In the genomic region with DNA sequence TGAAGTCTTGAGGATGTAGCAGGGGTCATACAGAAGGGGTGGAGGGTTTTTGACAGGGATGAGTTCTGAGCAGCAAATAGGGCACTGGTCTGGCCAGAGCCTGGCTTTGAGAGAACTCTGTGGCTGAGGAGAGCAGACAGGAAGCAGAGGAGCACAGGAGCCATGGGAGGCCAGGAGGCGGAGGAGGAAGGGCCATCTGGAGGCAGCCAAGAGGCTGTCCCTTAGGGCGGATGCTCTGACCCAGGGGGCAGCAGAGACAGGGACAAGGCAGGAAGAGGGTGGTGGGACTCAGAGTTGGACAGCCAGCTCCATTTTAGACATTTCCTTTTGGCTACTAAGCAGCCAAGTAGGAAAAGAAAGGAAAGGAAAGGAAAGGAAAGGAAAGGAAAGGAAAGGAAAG, we compare ENCODE assay signal across 10 mouse cellular contexts. TPM values are rescaled to one million over a fixed set of nuclear protein-coding genes. Genes with fewer than 3 reads are reported as not detected.
DNase-seq lines count a peak whose midpoint lies in the region; TF ChIP-seq lines count a peak whose summit lies in the region.
"Had no signal": no experiment of that assay in that cellular context is flagged by ENCODE, and none has a peak within 500 bp of the region (broad histone marks: within the 10 kb centered on the region; RNA-seq: fewer than 3 reads in every experiment).

No protein-coding gene starts in this region.

- WGBS in liver, adult 2 months = 14% methylated on average over 2 of the region's 2 CpGs
- WGBS in thymus, adult 2 months = 92% methylated on average over 2 of the region's 2 CpGs

- TF ChIP-seq CTCF in gastrocnemius, adult 2 months (IDR thresholded peaks at IDR 0.05) = no peak; the same call in 1 of the 2 replicates
- 0 out of 2 replicates have a peak, but pooled peaks have one; percentile 17 for TF ChIP-seq CTCF in liver, adult 2 months (IDR thresholded peaks at IDR 0.05; ENCODE audit: low read depth, low read length)
- TF ChIP-seq CTCF in thymus, adult 2 months (IDR thresholded peaks at IDR 0.05; ENCODE audit: borderline replicate concordance, control insufficient read depth, extremely low read depth, insufficient read depth, low read length, poor library complexity) = no peak

- H3K36me3 ChIP-seq in liver, adult 2 months (ENCODE audit: control insufficient read depth, insufficient read depth, low read length) = peaks cover 25% of the 10 kb centered on the region
- no peaks in the 10 kb centered on the region for H3K36me3 ChIP-seq in thymus, adult 2 months (ENCODE audit: control insufficient read depth, insufficient read depth, low read length)

- peak overlapping the region; percentile 72 for H3K27ac ChIP-seq in gastrocnemius, adult 2 months
- peak overlapping the region; percentile 89 for H3K27ac ChIP-seq in liver, adult 2 months (replicated peaks; ENCODE audit: insufficient read depth, low read depth, low read length)
- no peak overlapping the region for H3K27ac ChIP-seq in thymus, adult 2 months (ENCODE audit: control insufficient read depth, insufficient read depth, low read length)
- H3K27ac ChIP-seq: embryonic facial prominence, embryonic 15.5 days had no signal

- no peaks in the 10 kb centered on the region for H3K27me3 ChIP-seq in liver, adult 2 months (ENCODE audit: control insufficient read depth, insufficient read depth, low read length)
- no peaks in the 10 kb centered on the region for H3K27me3 ChIP-seq in thymus, adult 2 months (ENCODE audit: control insufficient read depth, insufficient read depth, low read length)
- H3K27me3 ChIP-seq: CH12.LX; embryonic facial prominence, embryonic 15.5 days had no signal

- peak overlapping the region; percentile 0; the same call in 1 of the 2 replicates for H3K9ac ChIP-seq in liver, adult 2 months (ENCODE audit: low read depth, low read length)
- H3K9ac ChIP-seq: embryonic facial prominence, embryonic 15.5 days had no signal

- intact Hi-C loops in gastrocnemius, adult 2 months (cut with DNase I) = no loop called here
- intact Hi-C loops in heart, postnatal 25 days (cut with DNase I) = loop anchor here (5.0 to 10.0 kb wide), 3 partner anchors 89 to 311 kb away; a partner anchor contains a TSS

- no peak overlapping the region; the same call in 1 of the 2 replicates for H3K4me3 ChIP-seq in gastrocnemius, adult 2 months
- no peak overlapping the region for H3K4me3 ChIP-seq in liver, adult 2 months (ENCODE audit: insufficient read depth, low read depth, low read length)
- no peak overlapping the region for H3K4me3 ChIP-seq in thymus, adult 2 months (ENCODE audit: control insufficient read depth, insufficient read depth, low read length)
- H3K4me3 ChIP-seq: embryonic facial prominence, embryonic 15.5 days had no signal

- H3K79me2 ChIP-seq in liver, adult 2 months (ENCODE audit: control insufficient read depth, insufficient read depth, low read length) = peaks cover 10% of the 10 kb centered on the region; the same call in 1 of the 2 replicates

- peak; percentile 51 for DNase-seq in gastrocnemius, adult 2 months
- no peak for DNase-seq in gastrocnemius, adult 18-20 months (ENCODE audit: low spot score)
- peak; percentile 76 for DNase-seq in cerebellum, adult 9-10 months
- peak; percentile 60 for DNase-seq in heart, postnatal 25 days (ENCODE audit: low spot score)
- DNase-seq in liver, adult 2 months (ENCODE audit: extremely low read depth, low read depth, low spot score) = peak; percentile 62
- no peak for DNase-seq in T-cell, adult 2 months (ENCODE audit: low spot score)
- DNase-seq in layer of hippocampus, postnatal 36 days = no peak
- DNase-seq in thymus, adult 2 months = no peak

- peaks cover 27% of the 10 kb centered on the region for H3K4me1 ChIP-seq in liver, adult 2 months (ENCODE audit: control insufficient read depth, insufficient read depth, low read length)
- H3K4me1 ChIP-seq in thymus, adult 2 months (replicated peaks; ENCODE audit: control insufficient read depth, insufficient read depth, low read length) = peaks cover 7% of the 10 kb centered on the region

- no peak for TF ChIP-seq POLR2A in liver, adult 2 months (IDR thresholded peaks at IDR 0.05; ENCODE audit: extremely low read depth, insufficient read depth, low read length)
- TF ChIP-seq POLR2A in thymus, adult 2 months (IDR thresholded peaks at IDR 0.05; ENCODE audit: control insufficient read depth, extremely low read depth, insufficient read depth, low read length, poor library complexity) = no peak

RNA-seq across cellular contexts. Expression of a gene that starts 3.6 kb away (rescaled TPM):
- total RNA-seq in gastrocnemius, adult 2 months (2021) = 10 to 100 TPM; 21.7 to 32.8 TPM
- 10 to 100 TPM; 29.5 to 32.4 TPM for total RNA-seq in gastrocnemius, adult 18-20 months (2021)
- 10 to 100 TPM; 60.2 to 63.3 TPM for total RNA-seq in heart, postnatal 25 days (2021)
- 114 and 123 TPM in 2 replicates for total RNA-seq in liver, adult 2 months (2014; rRNA removed)
- polyA plus RNA-seq in liver, adult 2 months (2012; rRNA removed) = 328 and 437 TPM in 2 replicates
- 10 to 100 TPM; 24.3 to 28.8 TPM for total RNA-seq in layer of hippocampus, postnatal 36 days (2021)
- polyA plus RNA-seq in thymus, adult 2 months (2012; rRNA removed) = 56.2 and 75.9 TPM in 2 replicates

RNA-seq across cellular contexts. Expression of a gene that starts 8.8 kb away (rescaled TPM):
- total RNA-seq in gastrocnemius, adult 2 months (2021) = 10 to 100 TPM; 15.5 to 18.5 TPM
- 10 to 100 TPM; 14.4 to 14.8 TPM for total RNA-seq in gastrocnemius, adult 18-20 months (2021)
- total RNA-seq in heart, postnatal 25 days (2021) = 10 to 100 TPM; 17.3 to 18.4 TPM
- 11.7 and 13.4 TPM in 2 replicates for total RNA-seq in liver, adult 2 months (2014; rRNA removed)
- polyA plus RNA-seq in liver, adult 2 months (2012; rRNA removed) = 9.1 and 9.3 TPM in 2 replicates
- 10 to 100 TPM; 22.2 to 23.7 TPM for total RNA-seq in layer of hippocampus, postnatal 36 days (2021)
- 18.0 and 20.9 TPM in 2 replicates for polyA plus RNA-seq in thymus, adult 2 months (2012; rRNA removed)

RNA-seq across cellular contexts. Expression of a gene that starts 9.1 kb away (rescaled TPM):
- total RNA-seq in gastrocnemius, adult 2 months (2021) = under 1 TPM in 1 of 2 experiments, not detected in 1; 0.17 TPM
- under 1 TPM in 1 of 2 experiments, not detected in 1; 0.11 TPM for total RNA-seq in gastrocnemius, adult 18-20 months (2021)
- total RNA-seq in heart, postnatal 25 days (2021) = under 1 TPM; 0.18 to 0.22 TPM
- not detected in 2 replicates for total RNA-seq in liver, adult 2 months (2014; rRNA removed)
- polyA plus RNA-seq in liver, adult 2 months (2012; rRNA removed) = not detected in 2 replicates
- total RNA-seq in layer of hippocampus, postnatal 36 days (2021) = under 1 TPM in 1 of 2 experiments, not detected in 1; 0.20 TPM
- polyA plus RNA-seq in thymus, adult 2 months (2012; rRNA removed) = 0.15 and 0.16 TPM in 2 replicates

RNA-seq across cellular contexts. Expression of a gene that starts 12.8 kb away (rescaled TPM):
- total RNA-seq in gastrocnemius, adult 2 months (2021) = 1 to 10 TPM; 1.3 to 1.6 TPM
- 1 to 10 TPM; 1.1 to 1.3 TPM for total RNA-seq in gastrocnemius, adult 18-20 months (2021)
- 1 to 10 TPM; 6.0 to 6.5 TPM for total RNA-seq in heart, postnatal 25 days (2021)
- total RNA-seq in liver, adult 2 months (2014; rRNA removed) = 14.0 and 14.9 TPM in 2 replicates
- polyA plus RNA-seq in liver, adult 2 months (2012; rRNA removed) = 61.4 and 73.7 TPM in 2 replicates
- total RNA-seq in layer of hippocampus, postnatal 36 days (2021) = 10 to 100 TPM; 10.4 to 10.5 TPM
- 4.5 and 7.0 TPM in 2 replicates for polyA plus RNA-seq in thymus, adult 2 months (2012; rRNA removed)

RNA-seq across cellular contexts. Expression of a gene that starts 36.2 kb away (rescaled TPM):
- not detected for total RNA-seq in gastrocnemius, adult 2 months (2021)
- total RNA-seq in gastrocnemius, adult 18-20 months (2021) = not detected
- total RNA-seq in heart, postnatal 25 days (2021) = not detected
- 0.09 TPM in 1 of 2 replicates, not detected in the other for total RNA-seq in liver, adult 2 months (2014; rRNA removed)
- polyA plus RNA-seq in liver, adult 2 months (2012; rRNA removed) = 0.19 and 0.26 TPM in 2 replicates
- total RNA-seq in layer of hippocampus, postnatal 36 days (2021) = under 1 TPM; 0.52 to 0.73 TPM
- 19.7 and 19.8 TPM in 2 replicates for polyA plus RNA-seq in thymus, adult 2 months (2012; rRNA removed)

Comparison
In these comparisons a context has a peak if more than half of its experiments do, and no peak if none do; other contexts are left out.
1. DNase-seq: peak in gastrocnemius, adult 2 months (single experiment), cerebellum, adult 9-10 months (single experiment), heart, postnatal 25 days (single experiment) and liver, adult 2 months (single experiment); none in gastrocnemius, adult 18-20 months (single experiment), T-cell, adult 2 months (single experiment), layer of hippocampus, postnatal 36 days (0 of 2) and thymus, adult 2 months (single experiment).